Mouse (Mus musculus): ENCODE data around the gene Slc25a25. TPM values are rescaled to one million over a fixed set of nuclear protein-coding genes. Genes with fewer than 3 reads are reported as not detected.
"Not testable (repeated sequence)": the region's sequence is repeated elsewhere in the genome, so short reads cannot be mapped to it uniquely, and the experiment has no call there.

Slc25a25 gene
- polyA plus RNA-seq, 1 experiment from 2014 or later = 8.7 TPM

GRCm38 (mm10) chr2:32486155-32486554, 34.9 kb upstream of the Slc25a25 start:
- Histone ChIP-seq H3K9ac (no peak overlapping the region), H3K36me3 (no peaks in the 10 kb centered on the region)
- 62% methylated on average over 9 of the region's 9 CpGs for WGBS (ENCODE audit: insufficient replicate concordance)

GRCm38 (mm10) chr2:32485751-32486150, 34.5 kb upstream of the Slc25a25 start:
- no peak overlapping the region for H3K4me3 ChIP-seq (replicated peaks)
- no peak overlapping the region for H3K9ac ChIP-seq
- no peaks in the 10 kb centered on the region for H3K9me3 ChIP-seq (replicated peaks)
- no peaks in the 10 kb centered on the region for H3K36me3 ChIP-seq
- peaks cover 19% of the 10 kb centered on the region for H3K4me1 ChIP-seq (replicated peaks)
- ATAC-seq (ENCODE audit: low read depth) = no peak
- H3K27me3 ChIP-seq = no peaks in the 10 kb centered on the region
- H3K27ac ChIP-seq = no peak overlapping the region
- no peak overlapping the region for H3K4me2 ChIP-seq
- WGBS (ENCODE audit: insufficient replicate concordance) = 83% methylated on average over 4 of the region's 4 CpGs
- no peak for DNase-seq

More at GRCm38 (mm10) chr2:32486155-32486554, 34.9 kb upstream of the Slc25a25 start:
- peaks cover 19% of the 10 kb centered on the region for H3K4me1 ChIP-seq (replicated peaks)
- H3K27me3 ChIP-seq = no peaks in the 10 kb centered on the region
- no peak overlapping the region for H3K27ac ChIP-seq
- H3K9me3 ChIP-seq (replicated peaks) = no peaks in the 10 kb centered on the region
- no peak overlapping the region for H3K4me3 ChIP-seq (replicated peaks)
- 0 out of 2 replicates have a peak, but pooled peaks have one; percentile 32 for ATAC-seq (ENCODE audit: low read depth)
- H3K4me2 ChIP-seq = no peak overlapping the region
- DNase-seq = no peak

GRCm38 (mm10) chr2:32484933-32485332, 33.7 kb upstream of the Slc25a25 start:
- ATAC-seq (ENCODE audit: low read depth) = no peak
- WGBS (ENCODE audit: insufficient replicate concordance) = 75% methylated on average over 6 of the region's 6 CpGs
- DNase-seq = no peak
- Histone ChIP-seq H3K27me3 (no peaks in the 10 kb centered on the region), H3K36me3 (no peaks in the 10 kb centered on the region), H3K4me3 (replicated peaks) (no peak overlapping the region), H3K9ac (no peak overlapping the region), H3K9me3 (replicated peaks) (no peaks in the 10 kb centered on the region), H3K27ac (no peak overlapping the region), H3K4me1 (replicated peaks) (peaks cover 19% of the 10 kb centered on the region), H3K4me2 (no peak overlapping the region)

- H3K9me3 ChIP-seq (replicated peaks) = peaks cover 3% of the 10 kb centered on the region; the same call in 1 of the 2 replicates
- H3K27me3 ChIP-seq = no peaks in the 10 kb centered on the region
- no peak overlapping the region for H3K4me2 ChIP-seq
- no peak overlapping the region for H3K4me3 ChIP-seq (replicated peaks)
- ATAC-seq (ENCODE audit: low read depth) = no peak
- H3K4me1 ChIP-seq (replicated peaks) = peaks cover 19% of the 10 kb centered on the region
- DNase-seq = no peak
- H3K27ac ChIP-seq = no peak overlapping the region
- WGBS (ENCODE audit: insufficient replicate concordance) = 62% methylated on average over 9 of the region's 9 CpGs
- H3K9ac ChIP-seq = no peak overlapping the region
- no peaks in the 10 kb centered on the region for H3K36me3 ChIP-seq
These were observed 32.1 kb upstream of the Slc25a25 start for GRCm38 (mm10) chr2:32483179-32483875.

GRCm38 (mm10) chr2:32482351-32482750, 31.1 kb upstream of the Slc25a25 start:
- no peak for ATAC-seq (ENCODE audit: low read depth)
- Histone ChIP-seq H3K9ac (no peak overlapping the region), H3K27me3 (no peaks in the 10 kb centered on the region), H3K4me1 (replicated peaks) (peaks cover 19% of the 10 kb centered on the region), H3K4me2 (no peak overlapping the region), H3K27ac (no peak overlapping the region), H3K9me3 (replicated peaks) (peaks cover 3% of the 10 kb centered on the region; the same call in 1 of the 2 replicates), H3K36me3 (no peaks in the 10 kb centered on the region), H3K4me3 (replicated peaks) (no peak overlapping the region)
- DNase-seq = no peak
- 77% methylated on average over 8 of the region's 8 CpGs for WGBS (ENCODE audit: insufficient replicate concordance)

- ATAC-seq (ENCODE audit: low read depth); H3K27ac ChIP-seq: not testable (repeated sequence)
These were observed 24.1 kb upstream of the Slc25a25 start for GRCm38 (mm10) chr2:32475361-32475760.

GRCm38 (mm10) chr2:32471681-32472061, 20.4 kb upstream of the Slc25a25 start:
- WGBS (ENCODE audit: insufficient replicate concordance) = 74% methylated on average over 6 of the region's 6 CpGs
- no peak overlapping the region for H3K27ac ChIP-seq
- no peak overlapping the region for H3K4me2 ChIP-seq
- 0 out of 2 replicates have a peak, but pooled peaks cover 3% of the 10 kb centered on the region for H3K9me3 ChIP-seq (replicated peaks)
- H3K4me3 ChIP-seq (replicated peaks) = no peak overlapping the region
- H3K4me1 ChIP-seq (replicated peaks) = peaks cover 7% of the 10 kb centered on the region
- DNase-seq (no peak), ATAC-seq (ENCODE audit: low read depth) (no peak)
- H3K9ac ChIP-seq = no peak overlapping the region
- H3K27me3 ChIP-seq = no peaks in the 10 kb centered on the region
- no peaks in the 10 kb centered on the region for H3K36me3 ChIP-seq

More at GRCm38 (mm10) chr2:32475361-32475760, 24.1 kb upstream of the Slc25a25 start:
- not testable (repeated sequence) for H3K4me3 ChIP-seq (replicated peaks); H3K9me3 ChIP-seq (replicated peaks); H3K4me2 ChIP-seq; H3K36me3 ChIP-seq; H3K27me3 ChIP-seq; H3K9ac ChIP-seq; H3K4me1 ChIP-seq (replicated peaks); DNase-seq
- 70% methylated on average over 4 of the region's 9 CpGs for WGBS (ENCODE audit: insufficient replicate concordance)

- no peak overlapping the region for H3K9ac ChIP-seq
- DNase-seq (no peak), ATAC-seq (ENCODE audit: low read depth) (no peak)
- no peaks in the 10 kb centered on the region for H3K36me3 ChIP-seq
- 59% methylated on average over 6 of the region's 6 CpGs for WGBS (ENCODE audit: insufficient replicate concordance)
- no peak overlapping the region for H3K4me3 ChIP-seq (replicated peaks)
- no peak overlapping the region for H3K4me2 ChIP-seq
- peaks cover 7% of the 10 kb centered on the region for H3K4me1 ChIP-seq (replicated peaks)
- H3K27ac ChIP-seq = no peak overlapping the region
- H3K27me3 ChIP-seq = no peaks in the 10 kb centered on the region
- 0 out of 2 replicates have a peak, but pooled peaks cover 3% of the 10 kb centered on the region for H3K9me3 ChIP-seq (replicated peaks)
These were observed 19.9 kb upstream of the Slc25a25 start for GRCm38 (mm10) chr2:32471001-32471680.

- Histone ChIP-seq H3K36me3 (no peaks in the 10 kb centered on the region), H3K4me3 (replicated peaks) (no peak overlapping the region), H3K4me1 (replicated peaks) (peaks cover 20% of the 10 kb centered on the region), H3K27ac (peak overlapping the region; percentile 40), H3K4me2 (no peak overlapping the region), H3K9me3 (replicated peaks) (no peaks in the 10 kb centered on the region), H3K9ac (no peak overlapping the region), H3K27me3 (no peaks in the 10 kb centered on the region)
- peak; percentile 82 for ATAC-seq (ENCODE audit: low read depth)
- 20% methylated on average over 6 of the region's 6 CpGs for whole genome bisulfite sequencing (ENCODE audit: insufficient replicate concordance)
- no peak for DNase-seq
These were observed 13.1 kb upstream of the Slc25a25 start for GRCm38 (mm10) chr2:32464212-32464891.

GRCm38 (mm10) chr2:32463773-32464172, 12.5 kb upstream of the Slc25a25 start:
- no peak overlapping the region for H3K27ac ChIP-seq
- H3K27me3 ChIP-seq = no peaks in the 10 kb centered on the region
- 55% methylated on average over 2 of the region's 2 CpGs for WGBS (ENCODE audit: insufficient replicate concordance)
- DNase-seq (no peak), ATAC-seq (ENCODE audit: low read depth) (no peak)
- H3K4me2 ChIP-seq = no peak overlapping the region
- H3K9ac ChIP-seq = no peak overlapping the region
- H3K4me3 ChIP-seq (replicated peaks) = no peak overlapping the region
- no peaks in the 10 kb centered on the region for H3K36me3 ChIP-seq
- H3K9me3 ChIP-seq (replicated peaks) = no peaks in the 10 kb centered on the region
- H3K4me1 ChIP-seq (replicated peaks) = peaks cover 20% of the 10 kb centered on the region

GRCm38 (mm10) chr2:32459657-32460056, 8.4 kb upstream of the Slc25a25 start:
- no peak for DNase-seq
- 87% methylated on average over 2 of the region's 2 CpGs for WGBS (ENCODE audit: insufficient replicate concordance)
- H3K27me3 ChIP-seq = no peaks in the 10 kb centered on the region

More at GRCm38 (mm10) chr2:32459657-32460056, 8.4 kb upstream of the Slc25a25 start:
- ATAC-seq (ENCODE audit: low read depth) = no peak
- Histone ChIP-seq H3K9ac (no peak overlapping the region), H3K27ac (no peak overlapping the region), H3K4me3 (replicated peaks) (no peak overlapping the region), H3K9me3 (replicated peaks) (no peaks in the 10 kb centered on the region), H3K4me2 (no peak overlapping the region), H3K4me1 (replicated peaks) (peaks cover 12% of the 10 kb centered on the region), H3K36me3 (peaks cover 11% of the 10 kb centered on the region; the same call in 1 of the 2 replicates)
